Mouse (Mus musculus) spleen, adult 2 months (tissue): ENCODE data around the gene Dsn1.

Experiments
- CTCF ChIP-seq: fragments of 200-500 bp; IDR thresholded peaks from 2 replicates; pipeline ENCODE4 v1.5.1; 2011; ENCODE audit warnings: mild to moderate bottlenecking, inconsistent platforms; ENCODE audit not compliant: insufficient read depth, insufficient read length, insufficient replicate concordance; ENCODE audit errors: extremely low read depth
- POLR2A ChIP-seq: fragments of 200-500 bp; IDR thresholded peaks from 2 replicates; pipeline ENCODE4 v1.6.1; 2011; ENCODE audit warnings: low read depth, low read length, inconsistent platforms

- no peak for TF ChIP-seq POLR2A
- TF ChIP-seq CTCF = no peak
These were observed 48.3 kb downstream of the Dsn1 start for GRCm38 (mm10) chr2:156958496-156959252.
